Mouse (Mus musculus): ENCODE results near the gene Gm20605.
A peak's percentile ranks its signal among the peaks of the same experiment; 100 is the strongest.

The Gm20605 gene

GRCm38 (mm10) chr5:137628498-137629305, at the start of gene Gm20605, which contains the start of the genes Fbxo24 and Lrch4:
Gm20605 (plus strand) TSS chr5:137629175.
Fbxo24 (minus strand) TSS chr5:137629002.
Lrch4 (plus strand) TSS chr5:137629121.
- peak; percentile 97 for DNase-seq (ENCODE audit: low spot score in 2 of 2)

- DNase-seq (ENCODE audit: low spot score in 2 of 2): no peak
These were observed 48.7 kb upstream of the Gm20605 start for GRCm38 (mm10) chr5:137580246-137580645.

GRCm38 (mm10) chr5:137582702-137583101, 46.3 kb upstream of the Gm20605 start:
- DNase-seq (ENCODE audit: low spot score in 2 of 2): no peak

- DNase-seq (ENCODE audit: low spot score in 2 of 2): peak in 1 of 2 experiments; percentile 46
These were observed 45.3 kb upstream of the Gm20605 start for GRCm38 (mm10) chr5:137583670-137584169.

- DNase-seq (ENCODE audit: low spot score in 2 of 2): no peak
These were observed 44.0 kb upstream of the Gm20605 start for GRCm38 (mm10) chr5:137584976-137585375.

- no peak for DNase-seq (ENCODE audit: low spot score in 2 of 2)
These were observed 38.5 kb upstream of the Gm20605 start for GRCm38 (mm10) chr5:137590507-137590906.

- no peak for DNase-seq (ENCODE audit: low spot score in 2 of 2)
These were observed 33.1 kb upstream of the Gm20605 start for GRCm38 (mm10) chr5:137595921-137596320.

- DNase-seq (ENCODE audit: low spot score in 2 of 2): no peak
These were observed 32.2 kb upstream of the Gm20605 start for GRCm38 (mm10) chr5:137596601-137597261.

GRCm38 (mm10) chr5:137597625-137598024, 31.4 kb upstream of the Gm20605 start:
- no peak for DNase-seq (ENCODE audit: low spot score in 2 of 2)

- no peak for DNase-seq (ENCODE audit: low spot score in 2 of 2)
These were observed 30.7 kb upstream of the Gm20605 start for GRCm38 (mm10) chr5:137598100-137598826.

GRCm38 (mm10) chr5:137599600-137599999, 29.4 kb upstream of the Gm20605 start:
- no peak for DNase-seq (ENCODE audit: low spot score in 2 of 2)

GRCm38 (mm10) chr5:137600281-137600618, 28.7 kb upstream of the Gm20605 start:
- no peak for DNase-seq (ENCODE audit: low spot score in 2 of 2)

- peak; percentile 81 to 91 for DNase-seq (ENCODE audit: low spot score in 2 of 2)
These were observed 28.2 kb upstream of the Gm20605 start, which contains the start of gene Mospd3 for GRCm38 (mm10) chr5:137600619-137601364. Mospd3 (minus strand) TSS chr5:137601058.

GRCm38 (mm10) chr5:137601365-137601729, 27.6 kb upstream of the Gm20605 start:
- DNase-seq (ENCODE audit: low spot score in 2 of 2): no peak

- DNase-seq (ENCODE audit: low spot score in 2 of 2): no peak
These were observed 20.9 kb upstream of the Gm20605 start for GRCm38 (mm10) chr5:137607860-137608653.

GRCm38 (mm10) chr5:137608654-137609190, 20.3 kb upstream of the Gm20605 start:
- no peak for DNase-seq (ENCODE audit: low spot score in 2 of 2)

- no peak for DNase-seq (ENCODE audit: low spot score in 2 of 2)
These were observed 19.7 kb upstream of the Gm20605 start for GRCm38 (mm10) chr5:137609292-137609691.

- DNase-seq (ENCODE audit: low spot score in 2 of 2): no peak
These were observed 18.9 kb upstream of the Gm20605 start for GRCm38 (mm10) chr5:137610056-137610455.

GRCm38 (mm10) chr5:137610548-137611244, 18.3 kb upstream of the Gm20605 start:
- no peak for DNase-seq (ENCODE audit: low spot score in 2 of 2)

- DNase-seq (ENCODE audit: low spot score in 2 of 2): no peak
These were observed 17.8 kb upstream of the Gm20605 start for GRCm38 (mm10) chr5:137611245-137611602.

Data from frontal cortex, postnatal 25 days (tissue).